Mouse (Mus musculus) gastrocnemius, adult 2 months (tissue): ENCODE data around the gene Prkrip1. TPM values are rescaled to one million over a fixed set of nuclear protein-coding genes. Genes with fewer than 3 reads are reported as not detected.

ENCODE experiments used
- DNase-seq: peaks from one replicate; pipeline ENCODE4 v3.0.0; 2022
- H3K27ac ChIP-seq: fragments of 200-600 bp; 2 replicates; pipeline ENCODE4 v1.8.1; 2022; ENCODE audit warnings: mild to moderate bottlenecking
- H3K4me3 ChIP-seq: fragments of 200-600 bp; 2 replicates; pipeline ENCODE4 v1.8.1; 2022; ENCODE audit warnings: mild to moderate bottlenecking, moderate library complexity
- CTCF ChIP-seq: fragments of 200-600 bp; IDR thresholded peaks from 2 replicates; pipeline ENCODE4 v1.8.1; 2022; ENCODE audit warnings: antibody characterized with exemption, mild to moderate bottlenecking, moderate library complexity
- intact Hi-C: fragments of 180-260 bp; cut with DNase I; formaldehyde crosslinking; loops from one replicate; pipeline ENCODE4 v1.15.1; 2025
- total RNA-seq, 2 experiments: library from RNA; stranded (reverse); gene quantifications; 2 replicates each; pipeline ENCODE4 v1.2.3; 2021

Gene Prkrip1
- total RNA-seq, 2 experiments from 2014 or later, result 20.3 to 23.6 TPM

- DNase-seq, result no peak
- intact Hi-C loops, result no loop called here
- peak overlapping the region; percentile 94 for H3K27ac ChIP-seq
- peak overlapping the region; percentile 85 for H3K4me3 ChIP-seq
- no peak for TF ChIP-seq CTCF
Measured at GRCm38 (mm10) chr5:136199526-136199925, 763 bp upstream of the Prkrip1 start.

DNA sequence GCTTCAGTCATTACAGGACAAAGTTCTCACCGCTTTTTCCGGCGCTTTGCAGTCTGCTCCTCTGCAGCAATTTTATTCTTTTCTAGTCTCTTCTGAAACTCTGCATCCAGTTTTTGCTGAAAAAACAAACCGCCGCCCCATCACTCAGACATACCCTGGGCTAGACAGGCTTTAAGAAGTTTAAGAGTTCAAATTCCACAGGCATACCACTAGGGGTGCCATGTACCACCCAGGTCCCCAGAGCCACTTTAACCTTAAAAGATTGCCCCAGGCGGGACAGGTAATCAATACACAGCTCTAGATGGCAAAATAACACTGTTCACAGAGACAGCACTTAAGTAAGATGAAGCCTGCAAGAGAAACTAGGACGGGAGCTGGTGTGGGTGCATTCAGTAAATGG is 6.9 kb downstream of the Prkrip1 start:
- intact Hi-C loops, result no loop called here
- no peak overlapping the region for H3K27ac ChIP-seq
- TF ChIP-seq CTCF, result 0 out of 2 replicates have a peak, but pooled peaks have one; percentile 1
- no peak for DNase-seq
- H3K4me3 ChIP-seq, result no peak overlapping the region

- DNase-seq, result peak; percentile 62
- no peak overlapping the region for H3K4me3 ChIP-seq
- intact Hi-C loops, result loop anchor here (1.0 kb wide), 1 partner anchor 50 kb away; the partner anchor contains the start of genes Alkbh4 and Lrwd1
- H3K27ac ChIP-seq, result no peak overlapping the region
- TF ChIP-seq CTCF, result peak; percentile 89
Measured at GRCm38 (mm10) chr5:136186723-136187122, 12.0 kb downstream of the Prkrip1 start.

DNA sequence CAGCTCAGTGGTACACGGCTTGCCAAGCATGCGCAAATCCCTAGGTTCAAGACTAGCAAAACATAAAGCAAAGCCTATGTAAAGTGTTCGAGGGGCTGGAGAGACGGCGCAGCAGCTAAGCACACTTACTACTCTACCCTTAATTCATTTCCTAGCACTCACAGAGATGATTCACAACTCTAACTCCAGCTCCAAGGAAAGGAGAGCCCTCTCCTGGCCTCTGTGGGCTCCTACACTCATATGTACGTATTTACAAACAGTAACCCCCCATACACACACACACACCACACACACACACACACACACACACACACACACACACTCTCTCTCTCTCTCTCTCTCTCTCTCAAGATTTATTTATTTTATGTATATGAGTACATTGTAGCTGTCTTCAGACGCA is 15.0 kb downstream of the Prkrip1 start:
- no peak overlapping the region for H3K27ac ChIP-seq
- intact Hi-C loops, result loop anchor here (2.0 kb wide), 1 partner anchor 39 kb away; no protein-coding TSS in a partner anchor
- no peak for DNase-seq
- no peak; the same call in 1 of the 2 replicates for TF ChIP-seq CTCF
- H3K4me3 ChIP-seq, result no peak overlapping the region

GRCm38 (mm10) chr5:136182830-136183229 is 15.9 kb downstream of the Prkrip1 start:
- TF ChIP-seq CTCF, result no peak
- H3K27ac ChIP-seq, result no peak overlapping the region
- intact Hi-C loops, result no loop called here
- DNase-seq, result no peak
- H3K4me3 ChIP-seq, result no peak overlapping the region

- intact Hi-C loops, result no loop called here
- Histone ChIP-seq H3K4me3 (no peak overlapping the region), H3K27ac (no peak overlapping the region)
- no peak for DNase-seq
- no peak for TF ChIP-seq CTCF
Measured at GRCm38 (mm10) chr5:136182049-136182448, 16.7 kb downstream of the Prkrip1 start.

DNA sequence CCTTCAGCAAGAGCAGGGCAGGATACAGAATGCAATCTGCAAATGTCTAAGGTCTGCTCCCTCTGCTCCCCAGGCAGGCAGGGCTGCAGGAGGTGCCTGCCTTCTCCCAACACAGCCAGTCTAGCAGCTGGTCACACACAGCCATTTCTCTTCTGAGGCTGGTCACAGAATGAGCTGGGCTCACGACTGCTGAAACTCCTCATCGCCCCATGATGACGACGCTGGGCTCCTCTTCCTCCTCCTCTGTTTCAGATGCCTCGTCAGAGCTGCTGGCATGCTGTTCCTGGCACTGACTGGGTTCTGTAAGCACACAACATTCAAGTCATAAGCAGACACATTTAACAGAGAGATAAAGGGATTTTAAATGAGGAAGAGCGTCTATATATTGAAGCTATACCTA is 17.6 kb downstream of the Prkrip1 start:
- no peak for TF ChIP-seq CTCF
- DNase-seq, result no peak

GRCm38 (mm10) chr5:136179594-136179993 is 19.2 kb downstream of the Prkrip1 start:
- H3K27ac ChIP-seq, result peak overlapping the region; percentile 24; the same call in 1 of the 2 replicates
- H3K4me3 ChIP-seq, result no peak overlapping the region
- TF ChIP-seq CTCF, result no peak
- intact Hi-C loops, result no loop called here
- no peak for DNase-seq

More for the DNA sequence above, 17.6 kb downstream of the Prkrip1 start:
- Histone ChIP-seq H3K4me3 (no peak overlapping the region), H3K27ac (no peak overlapping the region)
- intact Hi-C loops, result no loop called here

DNA sequence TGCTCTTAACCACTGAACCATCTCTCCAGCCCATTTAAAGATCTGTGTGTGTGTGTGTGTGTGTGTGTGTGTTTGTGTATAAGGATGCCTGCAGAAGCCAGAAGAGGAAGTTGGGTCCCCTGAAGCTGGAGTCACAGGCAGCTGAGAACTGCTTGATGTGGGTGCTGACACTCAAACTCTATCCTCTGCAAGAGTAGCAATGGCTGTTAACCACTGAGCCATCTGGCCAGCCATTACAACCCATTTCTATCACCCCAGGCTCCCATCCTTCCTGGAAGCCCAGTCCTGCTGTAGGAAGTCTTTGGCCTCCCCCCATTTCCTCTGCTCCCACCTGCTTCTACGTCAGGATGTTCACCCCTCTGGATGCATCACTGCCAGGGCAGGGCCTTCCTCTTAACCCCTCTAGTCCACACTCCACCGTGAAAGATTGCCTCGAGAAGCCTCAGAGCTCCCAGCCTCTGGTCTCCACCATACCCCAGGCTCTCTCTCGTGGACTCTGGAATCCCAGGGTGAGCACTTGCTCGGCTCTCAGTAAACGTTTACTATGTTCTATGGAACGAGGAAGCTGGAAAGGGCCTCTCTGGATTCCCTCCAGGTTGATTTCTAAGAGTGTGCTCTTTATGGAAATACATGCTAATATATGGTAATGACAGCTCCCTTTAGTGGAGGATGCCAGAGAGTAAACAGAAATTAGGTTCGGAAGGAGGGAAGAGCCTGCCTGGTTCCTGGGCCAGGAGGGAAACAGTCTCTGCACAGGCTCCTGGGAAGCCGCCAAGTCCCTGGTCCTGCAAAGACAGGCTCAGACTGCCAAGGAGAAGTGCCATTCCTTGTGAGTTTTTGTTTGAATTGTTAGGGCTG is 24.9 kb downstream of the Prkrip1 start:
- Histone ChIP-seq H3K27ac (no peak overlapping the region), H3K4me3 (no peak overlapping the region)
- DNase-seq, result peak; percentile 47
- no peak for TF ChIP-seq CTCF
- intact Hi-C loops, result no loop called here

- H3K27ac ChIP-seq, result no peak overlapping the region
- DNase-seq, result no peak
- intact Hi-C loops, result no loop called here
- TF ChIP-seq CTCF, result no peak
- H3K4me3 ChIP-seq, result no peak overlapping the region
Measured at GRCm38 (mm10) chr5:136172939-136173338, 25.8 kb downstream of the Prkrip1 start.

DNA sequence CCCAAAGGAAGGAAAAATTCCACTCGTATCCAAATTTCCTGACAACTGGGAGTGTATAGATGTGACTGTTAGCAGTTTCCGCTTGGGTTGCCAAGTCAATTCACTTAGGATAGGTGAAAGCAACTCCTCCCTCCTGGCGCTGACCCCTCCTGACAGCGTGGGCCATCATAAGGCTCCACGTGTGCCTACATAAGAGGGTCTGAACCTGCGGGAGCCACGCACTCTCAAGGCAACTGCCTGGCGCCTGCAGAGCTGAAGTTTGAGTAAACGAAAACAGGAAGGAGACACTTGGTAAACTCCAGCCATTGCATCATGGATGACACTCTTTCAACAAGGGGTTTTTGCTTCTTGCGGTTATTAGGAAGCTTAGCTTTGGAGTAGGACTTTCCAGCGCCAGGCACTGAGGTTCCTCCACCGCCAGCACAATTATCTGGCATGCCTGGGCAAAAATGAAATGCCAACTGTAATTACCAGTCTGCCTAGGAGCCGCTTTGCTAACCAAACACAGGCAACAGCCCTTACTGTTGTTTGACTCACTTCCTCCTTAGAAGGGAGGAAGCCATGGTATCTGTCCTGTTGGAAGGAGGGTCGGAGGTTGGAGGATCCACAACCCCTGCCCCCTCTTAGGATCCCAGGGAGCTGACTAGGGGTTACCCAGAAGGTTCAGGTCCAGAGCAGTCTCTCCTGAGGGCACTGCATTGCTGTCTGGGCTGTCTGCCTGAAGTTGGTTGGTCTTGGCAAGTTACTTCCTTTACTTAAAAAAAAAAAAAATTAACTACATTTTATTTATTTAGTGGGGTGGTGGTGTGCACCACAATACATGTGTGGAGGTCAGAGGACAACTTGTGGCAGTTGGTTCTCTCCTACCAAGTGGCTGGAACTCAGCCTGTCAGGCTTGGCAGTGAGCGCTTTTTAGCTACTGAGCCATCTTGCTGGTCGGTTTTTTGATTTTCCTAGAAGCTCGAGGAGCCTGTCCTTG is 27.1 kb downstream of the Prkrip1 start:
- no peak for DNase-seq
- no peak for TF ChIP-seq CTCF
- intact Hi-C loops, result no loop called here
- Histone ChIP-seq H3K4me3 (peak overlapping the region; percentile 73), H3K27ac (0 out of 2 replicates have a peak overlapping the region, but pooled peaks have one; percentile 69)

DNA sequence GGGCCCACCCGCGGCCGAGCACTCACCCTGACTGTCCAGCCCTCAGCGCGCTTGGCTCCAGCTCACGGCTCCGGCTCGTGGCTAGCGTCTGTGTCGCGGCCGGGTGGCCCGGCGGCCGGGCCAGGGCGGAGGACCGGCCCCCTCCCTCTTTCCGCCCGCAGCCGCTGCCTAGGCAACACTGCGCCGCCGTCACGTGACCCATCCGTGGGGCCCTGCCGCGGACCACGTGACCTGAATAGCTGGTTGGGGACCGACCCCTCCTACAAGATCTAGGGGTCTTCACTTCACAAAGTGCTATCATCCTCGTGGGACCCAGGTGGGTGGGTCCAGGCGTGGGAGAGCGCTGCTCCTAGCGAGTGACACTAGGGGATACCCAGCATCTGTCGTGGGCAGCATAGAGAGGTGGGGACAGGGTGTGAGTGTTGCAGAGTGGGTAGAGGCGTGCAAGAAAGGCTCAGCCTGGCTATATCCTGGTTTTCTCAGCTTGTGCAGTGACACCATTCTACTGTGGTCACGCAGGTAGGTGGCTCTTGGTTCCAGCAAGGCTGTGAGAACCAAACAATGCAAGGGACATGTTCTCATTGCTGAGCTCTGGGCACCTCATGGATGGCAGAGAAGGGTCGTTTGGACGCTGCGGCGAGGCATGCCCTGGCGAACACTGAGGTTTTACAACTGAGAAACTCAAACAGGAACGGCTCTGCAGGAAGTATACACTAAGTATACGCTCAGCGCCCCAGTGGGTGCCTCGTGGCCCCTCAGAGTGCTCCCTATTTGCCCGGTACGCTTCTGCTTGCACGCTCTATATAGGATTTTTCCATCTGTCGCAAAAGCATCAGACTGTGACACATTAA is 28.0 kb downstream of the Prkrip1 start, which contains the start of gene Orai2:
Gene Orai2 (minus strand): TSS at position 202 of the 851 bp plus-strand sequence.
- Histone ChIP-seq H3K4me3 (peak within 1 kb of the TSS; percentile 73), H3K27ac (peak within 1 kb of the TSS; percentile 69)
- intact Hi-C loops, result no loop called here
- DNase-seq, result peak; percentile 84
- no peak for TF ChIP-seq CTCF
